Mouse (Mus musculus) heart, adult 2 months (tissue): ENCODE measurements around the gene Serpina3j. TPM values are rescaled to one million over a fixed set of nuclear protein-coding genes. Genes with fewer than 3 reads are reported as not detected.
"Not testable (repeated sequence)": the region's sequence is repeated elsewhere in the genome, so short reads cannot be mapped to it uniquely, and the experiment has no call there.

Experiments used
- DNase-seq, 2 experiments: peaks; one replicate each; pipeline ENCODE4 v3.0.0; 2021
- H3K27ac ChIP-seq: fragments of 200-600 bp; 2 replicates; pipeline ENCODE4 v1.8.1; 2022
- H3K27me3 ChIP-seq: fragments of 200-500 bp; 2 replicates; pipeline ENCODE4 v1.6.1; 2012; ENCODE audit warnings: mild to moderate bottlenecking, low read length, inconsistent platforms, mixed read lengths; ENCODE audit not compliant: control insufficient read depth, insufficient read depth
- H3K36me3 ChIP-seq: fragments of 200-500 bp; 2 replicates; pipeline ENCODE4 v1.6.1; 2012; ENCODE audit warnings: low read length, inconsistent platforms; ENCODE audit not compliant: control insufficient read depth, insufficient read depth
- H3K4me1 ChIP-seq: fragments of 200-500 bp; 2 replicates; pipeline ENCODE4 v1.6.1; 2011; ENCODE audit warnings: low read length; ENCODE audit not compliant: control insufficient read depth, insufficient read depth
- H3K4me3 ChIP-seq: fragments of 200-600 bp; 2 replicates; pipeline ENCODE4 v1.8.1; 2022
- H3K79me2 ChIP-seq: fragments of 200-500 bp; replicated peaks from 2 replicates; pipeline ENCODE4 v1.6.1; 2012; ENCODE audit warnings: mild to moderate bottlenecking, inconsistent platforms, low read length, moderate library complexity, mixed read lengths; ENCODE audit not compliant: control insufficient read depth, insufficient read depth
- H3K9ac ChIP-seq: fragments of 200-500 bp; 2 replicates; pipeline ENCODE4 v1.6.1; 2012; ENCODE audit warnings: low read depth, mild to moderate bottlenecking, control low read depth, inconsistent platforms, low read length, mixed read lengths
- CTCF ChIP-seq: fragments of 200-600 bp; IDR thresholded peaks from 2 replicates; pipeline ENCODE4 v1.8.1; 2022; ENCODE audit warnings: antibody characterized with exemption, mild to moderate bottlenecking, moderate library complexity
- EP300 ChIP-seq: fragments of 200-500 bp; IDR thresholded peaks from 2 replicates; pipeline ENCODE4 v1.6.1; 2011; ENCODE audit warnings: low read depth, low read length, control low read depth; ENCODE audit not compliant: insufficient read depth
- POLR2A ChIP-seq: fragments of 200-500 bp; IDR thresholded peaks from 2 replicates; pipeline ENCODE4 v1.6.1; 2011; ENCODE audit warnings: mild to moderate bottlenecking, low read depth, low read length, control low read depth; ENCODE audit not compliant: insufficient read depth
- WGBS: fragments of 180-500 bp; shearing (Covaris S2); methylation state at CpG from one replicate; pipeline ENCODE4 v1.1.7; 2018; 5-methylcytosine and 5-hydroxymethylcytosine counted together
- intact Hi-C: fragments of 180-260 bp; cut with DNase I; formaldehyde crosslinking; loops from one replicate; pipeline ENCODE4 v1.15.1; 2025
- polyA plus RNA-seq: library from polyadenylated mRNA; depleted of rRNA; stranded (reverse); fragments of >200 nt; gene quantifications from 2 replicates; pipeline ENCODE4 v1.2.3, GENCODE M21; 2012
- total RNA-seq, 2 experiments: library from RNA; stranded (reverse); gene quantifications; 2 replicates each; pipeline ENCODE4 v1.2.3; 2021

Serpina3j gene
- total and polyA plus RNA-seq, 3 experiments, result not detected

DNA sequence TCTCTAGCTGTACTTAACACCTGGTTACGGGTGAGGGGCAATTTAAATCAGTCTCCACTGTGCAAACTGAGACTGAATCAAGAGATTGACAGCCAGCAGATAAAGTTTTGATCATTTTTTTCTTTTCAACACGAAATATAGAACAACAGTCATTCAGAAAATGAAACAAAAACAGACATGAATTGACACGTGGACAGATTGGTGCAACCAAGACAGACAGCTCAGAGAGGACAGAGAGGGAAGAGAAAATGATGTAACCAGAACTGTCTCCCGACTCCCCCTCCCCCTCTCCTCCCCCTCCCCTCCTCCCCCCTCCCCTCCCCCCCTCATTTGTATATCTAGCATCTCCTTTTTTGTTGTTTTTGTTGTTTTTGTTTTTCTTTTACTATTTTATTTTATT, 24.5 kb upstream of the Serpina3j start:
- no peak overlapping the region for H3K4me3 ChIP-seq
- no peaks in the 10 kb centered on the region for H3K27me3 ChIP-seq
- TF ChIP-seq CTCF, result no peak
- no peak for TF ChIP-seq EP300
- no peak for TF ChIP-seq POLR2A
- H3K79me2 ChIP-seq, result no peaks in the 10 kb centered on the region
- intact Hi-C loops, result no loop called here
- no peak overlapping the region for H3K9ac ChIP-seq
- H3K36me3 ChIP-seq, result no peaks in the 10 kb centered on the region
- 47% methylated on average over 4 of the region's 4 CpGs for WGBS
- no peak for DNase-seq
- H3K4me1 ChIP-seq, result no peaks in the 10 kb centered on the region
- H3K27ac ChIP-seq, result no peak overlapping the region

- TF ChIP-seq CTCF, result no peak
- TF ChIP-seq POLR2A, result no peak
- TF ChIP-seq EP300, result no peak
- H3K27ac ChIP-seq, result no peak overlapping the region
- no peak overlapping the region for H3K4me3 ChIP-seq
- no peaks in the 10 kb centered on the region for H3K79me2 ChIP-seq
- no peaks in the 10 kb centered on the region for H3K36me3 ChIP-seq
- intact Hi-C loops, result no loop called here
- no peak overlapping the region for H3K9ac ChIP-seq
- WGBS, result 77% methylated on average over 2 of the region's 2 CpGs
- no peak for DNase-seq
- no peaks in the 10 kb centered on the region for H3K27me3 ChIP-seq
- no peaks in the 10 kb centered on the region for H3K4me1 ChIP-seq
These were observed 20.4 kb upstream of the Serpina3j start for GRCm38 (mm10) chr12:104293963-104294362.

DNA sequence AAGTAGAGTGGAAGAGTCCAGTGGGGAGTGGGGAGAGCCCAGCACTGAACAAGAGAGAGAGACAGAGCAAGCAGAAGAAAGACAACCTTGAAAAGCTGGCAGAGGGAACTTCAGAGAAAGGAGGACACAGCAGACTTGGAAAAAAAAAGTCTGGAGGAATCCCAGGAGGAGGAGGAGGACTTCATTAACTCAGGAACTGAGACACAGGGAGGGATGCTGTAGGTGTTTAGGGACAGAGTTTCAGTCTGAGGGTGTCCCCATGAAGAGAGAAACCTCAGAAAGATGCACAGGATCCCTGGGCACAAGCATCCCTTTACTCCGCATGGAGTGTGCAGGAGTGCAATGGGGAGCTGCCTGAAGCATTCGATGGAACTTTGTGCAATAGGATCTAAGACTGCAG, 16.3 kb upstream of the Serpina3j start:
- Histone ChIP-seq H3K27ac (no peak overlapping the region), H3K4me1 (no peaks in the 10 kb centered on the region), H3K27me3 (no peaks in the 10 kb centered on the region), H3K4me3 (no peak overlapping the region), H3K79me2 (no peaks in the 10 kb centered on the region), H3K36me3 (no peaks in the 10 kb centered on the region), H3K9ac (no peak overlapping the region)
- WGBS, result 87% methylated on average over 2 of the region's 2 CpGs
- intact Hi-C loops, result no loop called here
- no peak for DNase-seq
- TF ChIP-seq EP300 (no peak), CTCF (no peak), POLR2A (no peak)

GRCm38 (mm10) chr12:104305991-104306390, 8.4 kb upstream of the Serpina3j start:
- H3K79me2 ChIP-seq, result no peaks in the 10 kb centered on the region
- intact Hi-C loops, result no loop called here
- 73% methylated on average over 4 of the region's 4 CpGs for WGBS
- no peak for DNase-seq
- no peaks in the 10 kb centered on the region for H3K27me3 ChIP-seq
- H3K27ac ChIP-seq, result no peak overlapping the region
- no peak overlapping the region for H3K9ac ChIP-seq
- TF ChIP-seq CTCF, result no peak
- no peak for TF ChIP-seq POLR2A
- TF ChIP-seq EP300, result no peak
- no peaks in the 10 kb centered on the region for H3K4me1 ChIP-seq
- H3K4me3 ChIP-seq, result no peak overlapping the region
- H3K36me3 ChIP-seq, result no peaks in the 10 kb centered on the region

DNA sequence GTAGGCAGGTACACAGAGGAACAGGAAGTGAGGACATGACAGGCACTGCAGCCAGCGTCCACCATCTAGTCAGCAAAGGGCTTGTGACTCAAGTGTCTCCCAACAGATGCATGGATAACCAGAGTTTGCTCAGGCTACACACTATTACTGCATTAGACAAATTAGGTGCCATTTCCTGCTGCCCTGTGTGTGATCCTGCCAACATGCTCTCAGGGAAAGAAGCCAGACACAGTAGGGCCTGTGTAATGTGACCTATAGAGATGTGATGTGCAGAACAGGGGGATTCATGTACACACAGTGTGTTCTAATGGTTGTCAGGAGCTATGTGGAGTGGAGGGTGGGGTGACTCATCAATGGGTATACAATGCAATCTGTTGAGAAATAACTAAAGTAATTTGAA, 8.1 kb downstream of the Serpina3j start:
- no peaks in the 10 kb centered on the region for H3K36me3 ChIP-seq
- H3K9ac ChIP-seq, result no peak overlapping the region
- no peak overlapping the region for H3K4me3 ChIP-seq
- no peaks in the 10 kb centered on the region for H3K27me3 ChIP-seq
- no peaks in the 10 kb centered on the region for H3K4me1 ChIP-seq
- no peaks in the 10 kb centered on the region for H3K79me2 ChIP-seq
- DNase-seq, result no peak
- no peak overlapping the region for H3K27ac ChIP-seq
- WGBS, result 50% methylated on average over 1 of the region's 1 CpGs
- TF ChIP-seq EP300, result no peak
- intact Hi-C loops, result no loop called here

DNA sequence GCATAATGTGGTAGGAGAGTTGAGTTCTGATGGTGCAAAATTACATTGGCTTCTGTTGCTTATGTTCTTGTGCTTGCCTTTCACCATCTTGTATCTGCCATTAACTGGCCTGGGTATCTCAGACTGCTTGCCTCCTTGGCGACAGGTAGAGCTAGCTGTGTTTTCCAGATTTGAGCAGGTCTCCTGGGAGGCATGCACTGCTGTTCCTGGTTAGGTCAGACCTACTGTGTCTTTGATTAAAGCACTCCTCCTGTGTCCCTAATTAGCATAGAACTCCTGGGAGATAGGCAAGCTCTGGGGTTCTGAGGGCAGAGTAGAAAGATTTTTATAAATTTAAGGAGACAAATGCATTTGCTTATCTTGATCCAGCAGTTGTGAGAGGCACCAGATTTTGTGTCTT, 17.3 kb downstream of the Serpina3j start:
- no peaks in the 10 kb centered on the region for H3K79me2 ChIP-seq
- H3K36me3 ChIP-seq, result no peaks in the 10 kb centered on the region
- no peak for DNase-seq
- intact Hi-C loops, result no loop called here
- no peaks in the 10 kb centered on the region for H3K27me3 ChIP-seq
- no peak overlapping the region for H3K9ac ChIP-seq
- no peak overlapping the region for H3K27ac ChIP-seq
- no peak overlapping the region for H3K4me3 ChIP-seq
- no peaks in the 10 kb centered on the region for H3K4me1 ChIP-seq
- 19% methylated on average over 1 of the region's 1 CpGs for WGBS
- TF ChIP-seq POLR2A, result no peak
- TF ChIP-seq CTCF, result no peak
- no peak for TF ChIP-seq EP300

GRCm38 (mm10) chr12:104336873-104337272, 22.5 kb downstream of the Serpina3j start:
- DNase-seq, H3K4me3 ChIP-seq, intact Hi-C loops, H3K36me3 ChIP-seq, H3K79me2 ChIP-seq, H3K9ac ChIP-seq, H3K27me3 ChIP-seq, H3K4me1 ChIP-seq, H3K27ac ChIP-seq: not testable (repeated sequence)

DNA sequence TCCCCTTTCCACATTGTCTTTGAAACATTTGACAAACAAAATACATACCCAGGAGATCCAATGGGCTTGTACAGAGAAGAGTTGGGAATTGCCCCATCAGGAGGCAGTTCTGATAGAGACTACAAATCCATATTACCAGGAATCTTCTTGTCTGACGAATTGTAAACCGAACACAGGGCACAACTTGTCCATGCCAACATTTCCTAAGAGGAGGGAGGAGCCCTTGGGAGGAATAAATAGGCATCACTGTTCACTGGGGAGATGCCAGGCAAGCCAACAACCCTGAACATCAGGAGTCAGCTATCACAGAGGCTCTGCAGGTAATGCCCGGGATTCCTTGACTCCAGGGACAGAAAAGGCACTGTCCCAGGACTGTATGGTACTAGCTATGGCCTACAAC, 23.9 kb downstream of the Serpina3j start, which contains the start of the genes Serpina3k and Serpina3m:
Serpina3k (plus strand) TSS at position 261 of the 400 bp plus-strand sequence.
Serpina3m (plus strand) TSS at position 261 of the 400 bp plus-strand sequence.
- H3K27me3 ChIP-seq, H3K27ac ChIP-seq, H3K4me1 ChIP-seq, H3K9ac ChIP-seq, H3K79me2 ChIP-seq, H3K36me3 ChIP-seq, DNase-seq, H3K4me3 ChIP-seq, intact Hi-C loops: not testable (repeated sequence)
- WGBS, result 62% methylated on average over 3 of the region's 3 CpGs
